Mouse (Mus musculus): ENCODE data around the gene Olfr482.

Olfr482 gene

DNA sequence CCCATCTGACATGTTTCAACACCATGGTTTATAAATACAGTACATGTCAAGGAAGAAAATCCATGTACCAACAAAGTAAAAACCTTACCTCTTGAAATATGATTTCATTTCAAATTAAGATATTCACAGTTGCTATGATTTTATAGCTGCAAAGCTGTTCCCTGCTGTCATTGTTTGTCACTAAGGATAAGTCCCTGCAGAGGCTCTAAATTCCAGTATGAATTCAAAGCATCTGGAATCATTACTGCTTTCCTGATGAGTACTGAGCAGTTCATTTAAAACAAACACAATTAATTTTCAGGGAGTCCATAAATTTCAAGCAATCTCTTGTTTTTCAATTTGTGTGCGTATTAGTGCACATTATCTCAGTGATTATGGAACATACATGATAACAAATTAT is at the start of gene Olfr482:
TSS of gene Olfr482 (minus strand) at position 101 of the 400 bp plus-strand sequence.
- DNase-seq (ENCODE audit: low spot score in 2 of 2), result no peak

- DNase-seq (ENCODE audit: low spot score in 2 of 2), result no peak
These were observed 30.0 kb upstream of the Olfr482 start, which contains the start of gene Olfr484 for GRCm38 (mm10) chr7:108127349-108127748. Gene Olfr484, minus strand, starts transcription at chr7:108127449.

DNA sequence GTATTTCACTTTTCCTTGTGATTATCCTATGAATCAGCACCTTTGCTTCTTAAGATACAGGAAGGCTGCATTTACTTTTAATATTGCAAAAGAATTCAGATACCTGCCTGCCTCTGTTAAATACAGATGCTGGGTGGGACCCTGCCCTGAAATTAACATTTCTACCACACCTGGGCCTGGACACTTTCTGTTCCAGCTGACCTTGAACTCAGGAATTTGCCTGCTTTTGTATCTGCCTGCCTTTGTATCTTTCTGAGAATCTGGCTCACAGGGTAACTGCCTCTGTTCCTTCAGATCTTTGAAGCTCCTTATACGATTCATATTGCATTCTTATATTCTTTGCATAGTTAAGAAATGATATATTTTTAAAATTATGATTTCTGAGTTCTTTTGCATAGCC is 24.0 kb upstream of the Olfr482 start:
- no peak for DNase-seq (ENCODE audit: low spot score in 2 of 2)

GRCm38 (mm10) chr7:108120681-108121080 is 23.3 kb upstream of the Olfr482 start:
- no peak for DNase-seq (ENCODE audit: low spot score in 2 of 2)

- DNase-seq (ENCODE audit: low spot score in 2 of 2), result no peak
These were observed 3.2 kb upstream of the Olfr482 start, which contains the start of gene Olfr483 for GRCm38 (mm10) chr7:108100549-108100948. Gene Olfr483, plus strand, starts transcription at chr7:108100849.

GRCm38 (mm10) chr7:108079555-108079954 is 17.8 kb downstream of the Olfr482 start, which contains the start of gene Olfr481:
Gene Olfr481, plus strand, starts transcription at chr7:108079855.
- no peak for DNase-seq (ENCODE audit: low spot score in 2 of 2)

- no peak for DNase-seq (ENCODE audit: low spot score in 2 of 2)
These were observed 30.1 kb downstream of the Olfr482 start, which contains the start of gene Olfr480 for GRCm38 (mm10) chr7:108067246-108067645. Gene Olfr480, minus strand, starts transcription at chr7:108067346.

DNA sequence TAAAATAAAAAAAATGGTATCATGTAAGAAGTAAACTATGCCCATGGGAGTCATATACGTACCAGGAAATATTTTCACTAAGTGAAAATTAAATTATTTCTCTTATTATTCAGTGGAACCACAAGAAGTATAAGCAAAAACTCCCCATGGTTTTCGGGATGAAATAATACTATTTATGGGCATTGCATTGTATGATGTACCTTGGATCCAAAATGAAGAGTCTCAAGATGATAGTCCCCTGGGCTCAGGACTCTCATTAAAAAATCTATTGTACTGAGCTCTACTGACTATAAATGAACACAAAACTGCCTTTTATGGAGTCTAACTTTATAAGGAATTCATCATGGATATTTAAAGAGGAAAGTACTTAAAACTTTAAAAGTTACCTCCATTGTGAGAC is 47.0 kb downstream of the Olfr482 start, which contains the start of gene Olfr479:
TSS of gene Olfr479 (plus strand) at position 301 of the 400 bp plus-strand sequence.
- no peak for DNase-seq (ENCODE audit: low spot score in 2 of 2)

Data from heart, adult 9 months (tissue).